Mouse (Mus musculus): Measurements from ENCODE around the gene Ctss.

DNA sequence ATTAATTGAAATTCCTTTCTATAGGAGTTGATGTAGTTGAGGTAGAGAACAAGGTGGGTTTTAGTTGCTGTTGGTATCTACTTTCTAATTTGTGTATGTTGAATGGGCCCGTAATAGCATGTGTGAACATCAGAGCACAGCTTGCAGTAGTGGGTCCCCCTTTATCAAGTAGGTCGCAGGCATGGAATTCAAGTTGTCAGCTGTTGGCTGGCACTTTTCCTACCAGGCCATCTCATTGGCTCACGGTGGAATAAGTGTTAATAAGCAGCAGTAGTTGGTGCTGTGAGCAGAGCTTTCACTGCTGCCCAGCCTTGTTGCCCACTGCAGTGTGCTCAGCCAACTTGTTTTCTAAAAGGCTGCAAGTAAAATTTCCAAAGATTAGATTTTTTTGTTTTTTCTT lies 37.9 kb upstream of the Ctss start:
- no peak for TF ChIP-seq CTCF (conservative IDR thresholded peaks at IDR 0.05; ENCODE audit: low read length)
- no peak for TF ChIP-seq POU5F1 (IDR thresholded peaks at IDR 0.05; ENCODE audit: borderline replicate concordance, low read length)
- TF ChIP-seq NANOG (IDR thresholded peaks at IDR 0.05; ENCODE audit: borderline replicate concordance, low read length) = no peak

All from E14TG2a.4 (cell line).